Mouse (Mus musculus): ENCODE measurements around the gene 4930402F06Rik. TPM values are rescaled to one million over a fixed set of nuclear protein-coding genes. Genes with fewer than 3 reads are reported as not detected.

The 4930402F06Rik gene
- polyA plus RNA-seq, 1 experiment from 2014 or later = not detected

GRCm38 (mm10) chr2:35432472-35432871 is 35.5 kb upstream of the 4930402F06Rik start:
- Histone ChIP-seq H3K4me3 (ENCODE audit: low read depth, low read length) (no peak overlapping the region), H3K9me3 (ENCODE audit: low read length) (no peaks in the 10 kb centered on the region), H3K36me3 (replicated peaks; ENCODE audit: insufficient read depth, low read length) (no peaks in the 10 kb centered on the region), H3K4me1 (ENCODE audit: insufficient read depth) (peaks cover 13% of the 10 kb centered on the region), H3K4me2 (ENCODE audit: low read depth, low read length) (peak overlapping the region; percentile 3; the same call in 1 of the 2 replicates), H3K9ac (replicated peaks) (no peak overlapping the region), H3K27me3 (ENCODE audit: insufficient read depth, low read length) (no peaks in the 10 kb centered on the region), H3K27ac (ENCODE audit: low read depth) (peak overlapping the region; percentile 9; the same call in 1 of the 2 replicates)
- no peak for ATAC-seq
- no peak for DNase-seq
- TF ChIP-seq CTCF (IDR thresholded peaks at IDR 0.05; ENCODE audit: low read depth) = no peak
- no peak for TF ChIP-seq EP300 (IDR thresholded peaks at IDR 0.05; ENCODE audit: low read depth)
- 43% methylated on average over 7 of the region's 7 CpGs for WGBS (ENCODE audit: insufficient replicate concordance)

GRCm38 (mm10) chr2:35432011-35432410 is 35.0 kb upstream of the 4930402F06Rik start:
- DNase-seq (no peak), ATAC-seq (no peak)
- Histone ChIP-seq H3K9ac (replicated peaks) (no peak overlapping the region), H3K4me3 (ENCODE audit: low read depth, low read length) (no peak overlapping the region), H3K27ac (ENCODE audit: low read depth) (peak overlapping the region; percentile 9; the same call in 1 of the 2 replicates), H3K4me2 (ENCODE audit: low read depth, low read length) (peak overlapping the region; percentile 3; the same call in 1 of the 2 replicates), H3K27me3 (ENCODE audit: insufficient read depth, low read length) (no peaks in the 10 kb centered on the region), H3K9me3 (ENCODE audit: low read length) (no peaks in the 10 kb centered on the region), H3K4me1 (ENCODE audit: insufficient read depth) (peaks cover 13% of the 10 kb centered on the region), H3K36me3 (replicated peaks; ENCODE audit: insufficient read depth, low read length) (no peaks in the 10 kb centered on the region)
- WGBS (ENCODE audit: insufficient replicate concordance) = 54% methylated on average over 7 of the region's 7 CpGs
- no peak for TF ChIP-seq CTCF (IDR thresholded peaks at IDR 0.05; ENCODE audit: low read depth)
- no peak for TF ChIP-seq EP300 (IDR thresholded peaks at IDR 0.05; ENCODE audit: low read depth)

GRCm38 (mm10) chr2:35430806-35431205 is 33.8 kb upstream of the 4930402F06Rik start:
- DNase-seq = no peak
- no peak overlapping the region for H3K27ac ChIP-seq (ENCODE audit: low read depth)
- no peak overlapping the region for H3K9ac ChIP-seq (replicated peaks)
- WGBS (ENCODE audit: insufficient replicate concordance) = 92% methylated on average over 8 of the region's 8 CpGs
- H3K4me2 ChIP-seq (ENCODE audit: low read depth, low read length) = no peak overlapping the region
- H3K4me3 ChIP-seq (ENCODE audit: low read depth, low read length) = no peak overlapping the region
- ATAC-seq = no peak
- H3K4me1 ChIP-seq (ENCODE audit: insufficient read depth) = peaks cover 13% of the 10 kb centered on the region
- no peaks in the 10 kb centered on the region for H3K27me3 ChIP-seq (ENCODE audit: insufficient read depth, low read length)
- no peaks in the 10 kb centered on the region for H3K9me3 ChIP-seq (ENCODE audit: low read length)
- TF ChIP-seq CTCF (IDR thresholded peaks at IDR 0.05; ENCODE audit: low read depth) = no peak
- no peak for TF ChIP-seq EP300 (IDR thresholded peaks at IDR 0.05; ENCODE audit: low read depth)
- H3K36me3 ChIP-seq (replicated peaks; ENCODE audit: insufficient read depth, low read length) = no peaks in the 10 kb centered on the region

- Histone ChIP-seq H3K27me3 (ENCODE audit: insufficient read depth, low read length) (no peaks in the 10 kb centered on the region), H3K4me2 (ENCODE audit: low read depth, low read length) (no peak overlapping the region), H3K4me3 (ENCODE audit: low read depth, low read length) (no peak overlapping the region), H3K9me3 (ENCODE audit: low read length) (no peaks in the 10 kb centered on the region), H3K36me3 (replicated peaks; ENCODE audit: insufficient read depth, low read length) (no peaks in the 10 kb centered on the region), H3K9ac (replicated peaks) (no peak overlapping the region), H3K27ac (ENCODE audit: low read depth) (no peak overlapping the region), H3K4me1 (ENCODE audit: insufficient read depth) (peaks cover 5% of the 10 kb centered on the region; the same call in 1 of the 2 replicates)
- DNase-seq (no peak), ATAC-seq (no peak)
- WGBS (ENCODE audit: insufficient replicate concordance) = 77% methylated on average over 4 of the region's 4 CpGs
- no peak for TF ChIP-seq EP300 (IDR thresholded peaks at IDR 0.05; ENCODE audit: low read depth)
- no peak for TF ChIP-seq CTCF (IDR thresholded peaks at IDR 0.05; ENCODE audit: low read depth)
Measured at GRCm38 (mm10) chr2:35428615-35429300, 31.8 kb upstream of the 4930402F06Rik start.

- Histone ChIP-seq H3K36me3 (replicated peaks; ENCODE audit: insufficient read depth, low read length) (0 out of 2 replicates have a peak, but pooled peaks cover 3% of the 10 kb centered on the region), H3K9me3 (ENCODE audit: low read length) (no peaks in the 10 kb centered on the region), H3K4me3 (ENCODE audit: low read depth, low read length) (no peak overlapping the region), H3K4me1 (ENCODE audit: insufficient read depth) (0 out of 2 replicates have a peak, but pooled peaks cover 2% of the 10 kb centered on the region), H3K4me2 (ENCODE audit: low read depth, low read length) (no peak overlapping the region), H3K9ac (replicated peaks) (no peak overlapping the region), H3K27me3 (ENCODE audit: insufficient read depth, low read length) (no peaks in the 10 kb centered on the region), H3K27ac (ENCODE audit: low read depth) (no peak overlapping the region)
- DNase-seq (no peak), ATAC-seq (no peak)
- no peak for TF ChIP-seq EP300 (IDR thresholded peaks at IDR 0.05; ENCODE audit: low read depth)
- TF ChIP-seq CTCF (IDR thresholded peaks at IDR 0.05; ENCODE audit: low read depth) = no peak
- WGBS (ENCODE audit: insufficient replicate concordance) = 55% methylated on average over 2 of the region's 2 CpGs
Measured at GRCm38 (mm10) chr2:35427559-35427958, 30.6 kb upstream of the 4930402F06Rik start.

- H3K4me3 ChIP-seq (ENCODE audit: low read depth, low read length) = no peak overlapping the region
- peaks cover 26% of the 10 kb centered on the region for H3K36me3 ChIP-seq (replicated peaks; ENCODE audit: insufficient read depth, low read length)
- DNase-seq (no peak), ATAC-seq (no peak)
- TF ChIP-seq EP300 (IDR thresholded peaks at IDR 0.05; ENCODE audit: low read depth) = no peak
- no peak for TF ChIP-seq CTCF (IDR thresholded peaks at IDR 0.05; ENCODE audit: low read depth)
- no peak overlapping the region for H3K27ac ChIP-seq (ENCODE audit: low read depth)
- H3K9me3 ChIP-seq (ENCODE audit: low read length) = peaks cover 5% of the 10 kb centered on the region; the same call in 1 of the 2 replicates
- no peak overlapping the region for H3K4me2 ChIP-seq (ENCODE audit: low read depth, low read length)
- H3K27me3 ChIP-seq (ENCODE audit: insufficient read depth, low read length) = no peaks in the 10 kb centered on the region
- 0 out of 2 replicates have a peak, but pooled peaks cover 4% of the 10 kb centered on the region for H3K4me1 ChIP-seq (ENCODE audit: insufficient read depth)
- no peak overlapping the region for H3K9ac ChIP-seq (replicated peaks)
- 97% methylated on average over 1 of the region's 1 CpGs for WGBS (ENCODE audit: insufficient replicate concordance)
Measured at GRCm38 (mm10) chr2:35423711-35424339, 26.9 kb upstream of the 4930402F06Rik start.
